ENCODE assay signal across 22 mouse cellular contexts in the genomic region with DNA sequence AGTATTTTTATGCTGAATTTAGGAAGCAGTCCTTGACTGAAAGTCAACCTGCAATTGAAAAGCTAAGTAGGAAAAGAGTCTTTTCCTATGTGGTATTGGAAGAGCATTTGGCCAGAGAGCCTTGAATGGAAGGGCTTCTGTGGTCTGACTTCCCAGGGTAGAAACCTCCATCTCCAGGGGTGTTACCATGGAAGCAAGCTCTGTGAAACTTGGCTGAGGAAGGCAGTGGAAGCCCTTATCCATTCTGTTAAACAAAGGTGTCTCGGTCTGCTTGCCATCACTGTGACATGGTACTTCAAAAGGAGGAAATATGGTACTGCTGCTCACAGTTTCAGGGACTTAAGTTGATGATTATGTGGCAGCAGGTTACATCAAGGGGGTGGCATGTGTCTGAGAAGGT.
DNase-seq lines count a peak whose midpoint lies in the region; ATAC-seq and TF ChIP-seq lines count a peak whose summit lies in the region.
"Had no signal": no experiment of that assay in that cellular context is flagged by ENCODE, and none has a peak within 500 bp of the region (broad histone marks: within the 10 kb centered on the region; RNA-seq: fewer than 3 reads in every experiment).

No protein-coding gene starts in this region.

- no peak overlapping the region for H3K9ac ChIP-seq in hindbrain, postnatal 0 days (replicated peaks; ENCODE audit: low read length)
- no peak overlapping the region for H3K9ac ChIP-seq in neural tube, embryonic 15.5 days (replicated peaks)
- H3K9ac ChIP-seq: embryonic facial prominence, embryonic 12.5 days; forebrain, embryonic 13.5 days; forebrain, embryonic 15.5 days; forebrain, postnatal 0 days had no signal

- DNase-seq in cerebellum, postnatal 10 days, result peak; percentile 26 to 36
- DNase-seq in cerebellum, postnatal 25 days, result no peak
- DNase-seq in hindbrain, postnatal 0 days (ENCODE audit: low spot score), result peak; percentile 19
- no peak for DNase-seq in hindbrain, embryonic 10.5 days (ENCODE audit: low spot score)
- no peak for DNase-seq in neural tube, embryonic 10.5 days (ENCODE audit: extremely low spot score, low spot score)
- no peak for DNase-seq in heart, postnatal 36 days
- DNase-seq: adrenal gland, adult 2 months; adrenal gland, postnatal 10 days; adrenal gland, postnatal 25 days; B cell, adult 2 months; cerebellum, adult 11-12 months; cerebellum, adult 2 months; cerebellum, adult 9-10 months; forebrain, postnatal 0 days had no signal

- no peak overlapping the region for H3K27ac ChIP-seq in hindbrain, postnatal 0 days
- no peak overlapping the region for H3K27ac ChIP-seq in hindbrain, embryonic 10.5 days
- H3K27ac ChIP-seq in neural tube, embryonic 15.5 days (replicated peaks), result no peak overlapping the region
- H3K27ac ChIP-seq: embryonic facial prominence, embryonic 10.5 days; embryonic facial prominence, embryonic 12.5 days; forebrain, embryonic 13.5 days; forebrain, embryonic 15.5 days had no signal

- TF ChIP-seq CTCF in hindbrain, postnatal 0 days (IDR thresholded peaks at IDR 0.05; ENCODE audit: low read depth), result no peak

- 5% methylated on average over 1 of the region's 1 CpGs for WGBS in hindbrain, postnatal 0 days
- 33% methylated on average over 1 of the region's 1 CpGs for WGBS in hindbrain, embryonic 10.5 days
- WGBS in neural tube, embryonic 15.5 days, result 47% methylated on average over 1 of the region's 1 CpGs

- ATAC-seq in hindbrain, postnatal 0 days, result 0 out of 2 replicates have a peak, but pooled peaks have one; percentile 29
- peak; percentile 63; the same call in 1 of the 2 replicates for ATAC-seq in neural tube, embryonic 15.5 days (ENCODE audit: low FRiP score)
- ATAC-seq: CD4-positive, CD25-positive, alpha-beta regulatory T cell, adult 4 months; forebrain, embryonic 13.5 days; forebrain, embryonic 15.5 days; forebrain, postnatal 0 days had no signal

- H3K4me2 ChIP-seq in hindbrain, postnatal 0 days (ENCODE audit: low read depth, low read length), result no peak overlapping the region
- no peak overlapping the region for H3K4me2 ChIP-seq in neural tube, embryonic 15.5 days
- H3K4me2 ChIP-seq: embryonic facial prominence, embryonic 12.5 days; forebrain, embryonic 13.5 days; forebrain, embryonic 15.5 days had no signal

- no peak overlapping the region for H3K4me3 ChIP-seq in hindbrain, postnatal 0 days (ENCODE audit: low read length)
- no peak overlapping the region for H3K4me3 ChIP-seq in hindbrain, embryonic 10.5 days
- no peak overlapping the region for H3K4me3 ChIP-seq in neural tube, embryonic 15.5 days (replicated peaks)
- H3K4me3 ChIP-seq: embryonic facial prominence, embryonic 10.5 days; embryonic facial prominence, embryonic 12.5 days; forebrain, embryonic 13.5 days; forebrain, embryonic 15.5 days had no signal

- intact Hi-C loops in heart, postnatal 36 days (cut with DNase I), result no loop called here

- H3K27me3 ChIP-seq in hindbrain, postnatal 0 days (ENCODE audit: insufficient read depth, low read length), result no peaks in the 10 kb centered on the region
- H3K27me3 ChIP-seq in hindbrain, embryonic 10.5 days (ENCODE audit: insufficient read depth, poor library complexity, severe bottlenecking), result no peaks in the 10 kb centered on the region
- no peaks in the 10 kb centered on the region for H3K27me3 ChIP-seq in neural tube, embryonic 15.5 days (replicated peaks)
- H3K27me3 ChIP-seq: CH12.LX; embryonic facial prominence, embryonic 12.5 days; forebrain, embryonic 13.5 days; forebrain, embryonic 15.5 days had no signal

- H3K9me3 ChIP-seq in hindbrain, postnatal 0 days (ENCODE audit: low read length), result no peaks in the 10 kb centered on the region
- H3K9me3 ChIP-seq in hindbrain, embryonic 10.5 days, result no peaks in the 10 kb centered on the region
- H3K9me3 ChIP-seq in neural tube, embryonic 15.5 days (replicated peaks), result no peaks in the 10 kb centered on the region
- H3K9me3 ChIP-seq: embryonic facial prominence, embryonic 10.5 days; embryonic facial prominence, embryonic 12.5 days; forebrain, embryonic 13.5 days; forebrain, embryonic 15.5 days had no signal

- no peaks in the 10 kb centered on the region for H3K36me3 ChIP-seq in hindbrain, postnatal 0 days (ENCODE audit: insufficient read depth, low read length)
- no peaks in the 10 kb centered on the region for H3K36me3 ChIP-seq in hindbrain, embryonic 10.5 days
- H3K36me3 ChIP-seq in neural tube, embryonic 15.5 days, result no peaks in the 10 kb centered on the region
- H3K36me3 ChIP-seq: embryonic facial prominence, embryonic 10.5 days; embryonic facial prominence, embryonic 12.5 days; forebrain, embryonic 15.5 days; G1E had no signal

- no peaks in the 10 kb centered on the region for H3K4me1 ChIP-seq in hindbrain, postnatal 0 days (ENCODE audit: insufficient read depth, low read length)
- no peaks in the 10 kb centered on the region for H3K4me1 ChIP-seq in hindbrain, embryonic 10.5 days (replicated peaks)
- H3K4me1 ChIP-seq in neural tube, embryonic 15.5 days, result no peaks in the 10 kb centered on the region
- H3K4me1 ChIP-seq: embryonic facial prominence, embryonic 10.5 days; embryonic facial prominence, embryonic 12.5 days; forebrain, embryonic 13.5 days; forebrain, embryonic 15.5 days had no signal

Comparison
In these comparisons a context has a peak if more than half of its experiments do, and no peak if none do; other contexts are left out.
1. DNase-seq: peak in cerebellum, postnatal 10 days (2 of 2) and hindbrain, postnatal 0 days (single experiment); none in cerebellum, postnatal 25 days (0 of 2), hindbrain, embryonic 10.5 days (single experiment), neural tube, embryonic 10.5 days (single experiment) and heart, postnatal 36 days (0 of 2).